Mouse (Mus musculus) liver, adult 2 months (tissue): Measurements from ENCODE around the gene Cd55. TPM values are rescaled to one million over a fixed set of nuclear protein-coding genes. Genes with fewer than 3 reads are reported as not detected.
"Not testable (repeated sequence)": the region's sequence is repeated elsewhere in the genome, so short reads cannot be mapped to it uniquely, and the experiment has no call there.

Experiments
- DNase-seq: peaks from one replicate; pipeline ENCODE4 v3.0.0-alpha.2; 2011; ENCODE audit warnings: low read depth, low spot score; ENCODE audit errors: extremely low read depth
- H3K27ac ChIP-seq: fragments of 200-500 bp; replicated peaks from 2 replicates; pipeline ENCODE4 v1.5.1; 2012; ENCODE audit warnings: low read depth, mild to moderate bottlenecking, control low read depth, inconsistent platforms, low read length; ENCODE audit not compliant: insufficient read depth
- H3K27me3 ChIP-seq: fragments of 200-500 bp; 2 replicates; pipeline ENCODE4 v1.6.1; 2012; ENCODE audit warnings: mild to moderate bottlenecking, moderate library complexity, low read length, inconsistent platforms; ENCODE audit not compliant: control insufficient read depth, insufficient read depth
- H3K36me3 ChIP-seq: fragments of 200-500 bp; 2 replicates; pipeline ENCODE4 v1.6.1; 2012; ENCODE audit warnings: low read length, inconsistent platforms; ENCODE audit not compliant: control insufficient read depth, insufficient read depth
- H3K4me1 ChIP-seq: fragments of 200-500 bp; 2 replicates; pipeline ENCODE4 v1.6.1; 2011; ENCODE audit warnings: low read length; ENCODE audit not compliant: control insufficient read depth, insufficient read depth
- H3K4me3 ChIP-seq: fragments of 200-500 bp; 2 replicates; pipeline ENCODE4 v1.5.1; 2011; ENCODE audit warnings: low read depth, mild to moderate bottlenecking, control low read depth, low read length, moderate library complexity; ENCODE audit not compliant: insufficient read depth
- H3K79me2 ChIP-seq: fragments of 200-500 bp; 2 replicates; pipeline ENCODE4 v1.6.1; 2012; ENCODE audit warnings: inconsistent platforms, mild to moderate bottlenecking, low read length, moderate library complexity; ENCODE audit not compliant: control insufficient read depth, insufficient read depth
- H3K9ac ChIP-seq: fragments of 200-500 bp; 2 replicates; pipeline ENCODE4 v1.6.1; 2012; ENCODE audit warnings: low read depth, mild to moderate bottlenecking, control low read depth, inconsistent platforms, low read length
- CTCF ChIP-seq: fragments of 200-500 bp; IDR thresholded peaks from 2 replicates; pipeline ENCODE4 v1.5.1; 2011; ENCODE audit warnings: low read depth, low read length, control low read depth
- POLR2A ChIP-seq: fragments of 200-500 bp; IDR thresholded peaks from 2 replicates; pipeline ENCODE4 v1.6.1; 2011; ENCODE audit warnings: low read length, control low read depth; ENCODE audit not compliant: insufficient read depth; ENCODE audit errors: extremely low read depth
- WGBS: fragments of 180-500 bp; shearing (Covaris S2); methylation state at CpG from one replicate; pipeline ENCODE4 v1.1.7; 2018; 5-methylcytosine and 5-hydroxymethylcytosine counted together
- polyA plus RNA-seq: library from polyadenylated mRNA; depleted of rRNA; stranded (reverse); fragments of >200 nt; gene quantifications from 2 replicates; pipeline ENCODE4 v1.2.3, GENCODE M21; 2012; rRNA removed
- total RNA-seq: library from RNA; depleted of rRNA; stranded (reverse); fragments of >200 nt; gene quantifications from 2 replicates; pipeline ENCODE4 v1.2.3, GENCODE M21; 2014; rRNA removed

The Cd55 gene
- total and polyA plus RNA-seq, 2 experiments: 4.7 to 27.9 TPM

- Histone ChIP-seq H3K27ac (no peak overlapping the region), H3K9ac (no peak overlapping the region), H3K27me3 (no peaks in the 10 kb centered on the region), H3K4me3 (no peak overlapping the region), H3K36me3 (no peaks in the 10 kb centered on the region), H3K4me1 (no peaks in the 10 kb centered on the region; the same call in 1 of the 2 replicates), H3K79me2 (no peaks in the 10 kb centered on the region)
- no peak for TF ChIP-seq CTCF
- TF ChIP-seq POLR2A: no peak
- no peak for DNase-seq
- WGBS: 79% methylated on average over 4 of the region's 4 CpGs
Observed at GRCm38 (mm10) chr1:130430920-130431319, 31.6 kb downstream of the Cd55 start.

- not testable (repeated sequence) for H3K4me1 ChIP-seq, H3K27ac ChIP-seq, H3K27me3 ChIP-seq, H3K36me3 ChIP-seq, H3K79me2 ChIP-seq, H3K4me3 ChIP-seq, H3K9ac ChIP-seq
- peak; percentile 20 for DNase-seq
Observed at GRCm38 (mm10) chr1:130428667-130429066, 33.9 kb downstream of the Cd55 start.

GRCm38 (mm10) chr1:130427175-130427853, 35.2 kb downstream of the Cd55 start:
- not testable (repeated sequence) for H3K79me2 ChIP-seq, H3K27ac ChIP-seq, H3K4me3 ChIP-seq, H3K4me1 ChIP-seq, H3K36me3 ChIP-seq, H3K27me3 ChIP-seq, DNase-seq, H3K9ac ChIP-seq
- WGBS: 25% methylated on average over 3 of the region's 3 CpGs

- Histone ChIP-seq H3K27ac (no peak within 1 kb of the TSS), H3K4me3 (no peak within 1 kb of the TSS), H3K27me3 (no peaks in the 10 kb centered on the region), H3K9ac (no peak within 1 kb of the TSS), H3K4me1 (no peaks in the 10 kb centered on the region), H3K79me2 (no peaks in the 10 kb centered on the region), H3K36me3 (no peaks in the 10 kb centered on the region)
- 65% methylated on average over 18 of the region's 18 CpGs for WGBS
- DNase-seq: no peak
- TF ChIP-seq POLR2A (no peak), CTCF (no peak)
Observed at GRCm38 (mm10) chr1:130422664-130423111, 39.9 kb downstream of the Cd55 start, which contains the start of gene Cd55b. Gene Cd55b, minus strand, starts transcription at chr1:130423009.

- WGBS: no CpG with 5 or more reads among the region's 6 CpGs
- not testable (repeated sequence) for H3K9ac ChIP-seq, H3K27me3 ChIP-seq, H3K4me1 ChIP-seq, H3K4me3 ChIP-seq, DNase-seq, H3K27ac ChIP-seq, H3K36me3 ChIP-seq, H3K79me2 ChIP-seq
Observed at GRCm38 (mm10) chr1:130422033-130422432, 40.5 kb downstream of the Cd55 start.

GRCm38 (mm10) chr1:130397109-130397508, 65.4 kb downstream of the Cd55 start:
- not testable (repeated sequence) for H3K79me2 ChIP-seq, H3K9ac ChIP-seq, H3K4me3 ChIP-seq, H3K27ac ChIP-seq, H3K36me3 ChIP-seq, H3K27me3 ChIP-seq, H3K4me1 ChIP-seq
- peak; percentile 56 for DNase-seq

Other genes with a start within 250 kb of the Cd55 start
- gene Cd55b, start 39.7 kb downstream of the Cd55 start, total RNA-seq: not detected in 2 replicates
- not detected in 2 replicates for gene Cd55b, start 39.7 kb downstream of the Cd55 start, polyA plus RNA-seq
- gene Zp3r, start 166.9 kb upstream of the Cd55 start, total RNA-seq: not detected in 2 replicates
- not detected in 2 replicates for gene Zp3r, start 166.9 kb upstream of the Cd55 start, polyA plus RNA-seq
- gene C4bp, start 198.9 kb upstream of the Cd55 start, total RNA-seq: 368 and 394 TPM in 2 replicates
- gene C4bp, start 198.9 kb upstream of the Cd55 start, polyA plus RNA-seq: 151 and 182 TPM in 2 replicates